Mouse (Mus musculus): Measurements from ENCODE around the gene BC035044. TPM values are rescaled to one million over a fixed set of nuclear protein-coding genes. Genes with fewer than 3 reads are reported as not detected.
"Not testable (repeated sequence)": the region's sequence is repeated elsewhere in the genome, so short reads cannot be mapped to it uniquely, and the experiment has no call there.

Gene BC035044
- polyA plus RNA-seq, 1 experiment from 2014 or later: 0.79 TPM

- WGBS: 62% methylated on average over 6 of the region's 9 CpGs
- Histone ChIP-seq H3K4me3 (no peak overlapping the region), H3K9ac (no peak overlapping the region), H3K36me3 (no peaks in the 10 kb centered on the region), H3K27ac (no peak overlapping the region), H3K9me3 (no peaks in the 10 kb centered on the region), H3K27me3 (no peaks in the 10 kb centered on the region), H3K4me1 (peaks cover 6% of the 10 kb centered on the region; the same call in 1 of the 2 replicates), H3K4me2 (replicated peaks) (no peak overlapping the region)
- ATAC-seq (ENCODE audit: insufficient number of reproducible peaks, insufficient read depth, low FRiP score, low TSS enrichment): no peak
Measured at GRCm38 (mm10) chr6:128845998-128846542, 44.9 kb downstream of the BC035044 start.

GRCm38 (mm10) chr6:128845319-128845979 is 45.5 kb downstream of the BC035044 start:
- ATAC-seq (ENCODE audit: insufficient number of reproducible peaks, insufficient read depth, low FRiP score, low TSS enrichment): no peak
- Histone ChIP-seq H3K9me3 (no peaks in the 10 kb centered on the region), H3K9ac (no peak overlapping the region), H3K4me2 (replicated peaks) (peak overlapping the region; percentile 13; the same call in 1 of the 2 replicates), H3K27ac (no peak overlapping the region), H3K4me1 (peaks cover 6% of the 10 kb centered on the region; the same call in 1 of the 2 replicates), H3K4me3 (no peak overlapping the region), H3K27me3 (no peaks in the 10 kb centered on the region), H3K36me3 (no peaks in the 10 kb centered on the region)
- WGBS: 28% methylated on average over 7 of the region's 7 CpGs

- peak overlapping the region; percentile 54; the same call in 1 of the 2 replicates for H3K4me2 ChIP-seq (replicated peaks)
- 79% methylated on average over 5 of the region's 5 CpGs for WGBS
- H3K4me1 ChIP-seq: peaks cover 8% of the 10 kb centered on the region; the same call in 1 of the 2 replicates
- H3K9ac ChIP-seq: no peak overlapping the region
- H3K27ac ChIP-seq: no peak overlapping the region
- no peaks in the 10 kb centered on the region for H3K36me3 ChIP-seq
- ATAC-seq (ENCODE audit: insufficient number of reproducible peaks, insufficient read depth, low FRiP score, low TSS enrichment): no peak
- no peaks in the 10 kb centered on the region for H3K27me3 ChIP-seq
- no peaks in the 10 kb centered on the region for H3K9me3 ChIP-seq
- peak overlapping the region; percentile 69; the same call in 1 of the 2 replicates for H3K4me3 ChIP-seq
Measured at GRCm38 (mm10) chr6:128844586-128845080, 46.3 kb downstream of the BC035044 start.

GRCm38 (mm10) chr6:128844131-128844530 is 46.8 kb downstream of the BC035044 start:
- Histone ChIP-seq H3K36me3 (no peaks in the 10 kb centered on the region), H3K9me3 (no peaks in the 10 kb centered on the region), H3K4me2 (replicated peaks) (peak overlapping the region; percentile 54), H3K27me3 (no peaks in the 10 kb centered on the region), H3K4me3 (peak overlapping the region; percentile 69), H3K27ac (0 out of 2 replicates have a peak overlapping the region, but pooled peaks have one; percentile 20), H3K4me1 (peaks cover 9% of the 10 kb centered on the region; the same call in 1 of the 2 replicates), H3K9ac (no peak overlapping the region)
- 29% methylated on average over 8 of the region's 8 CpGs for WGBS
- no peak for ATAC-seq (ENCODE audit: insufficient number of reproducible peaks, insufficient read depth, low FRiP score, low TSS enrichment)

GRCm38 (mm10) chr6:128843479-128843992 is 47.4 kb downstream of the BC035044 start:
- ATAC-seq (ENCODE audit: insufficient number of reproducible peaks, insufficient read depth, low FRiP score, low TSS enrichment): no peak; the same call in 1 of the 2 replicates
- H3K27ac ChIP-seq: peak overlapping the region; percentile 93
- under 1% methylated on average over 22 of the region's 22 CpGs for WGBS
- no peaks in the 10 kb centered on the region for H3K27me3 ChIP-seq
- no peaks in the 10 kb centered on the region for H3K36me3 ChIP-seq
- H3K4me3 ChIP-seq: peak overlapping the region; percentile 69
- H3K4me2 ChIP-seq (replicated peaks): peak overlapping the region; percentile 54
- H3K9me3 ChIP-seq: no peaks in the 10 kb centered on the region
- peaks cover 9% of the 10 kb centered on the region; the same call in 1 of the 2 replicates for H3K4me1 ChIP-seq
- peak overlapping the region; percentile 59 for H3K9ac ChIP-seq

- Histone ChIP-seq H3K4me1 (peaks cover 9% of the 10 kb centered on the region; the same call in 1 of the 2 replicates), H3K27ac (peak overlapping the region; percentile 93), H3K9me3 (no peaks in the 10 kb centered on the region), H3K4me2 (replicated peaks) (peak overlapping the region; percentile 54), H3K27me3 (no peaks in the 10 kb centered on the region), H3K4me3 (peak overlapping the region; percentile 69), H3K36me3 (no peaks in the 10 kb centered on the region), H3K9ac (peak overlapping the region; percentile 65)
- under 1% methylated on average over 44 of the region's 44 CpGs for WGBS
- ATAC-seq (ENCODE audit: insufficient number of reproducible peaks, insufficient read depth, low FRiP score, low TSS enrichment): peak; percentile 74
Measured at GRCm38 (mm10) chr6:128842945-128843478, 47.9 kb downstream of the BC035044 start.

- H3K4me2 ChIP-seq (replicated peaks): peak overlapping the region; percentile 54
- H3K4me3 ChIP-seq: peak overlapping the region; percentile 69
- H3K27ac ChIP-seq: peak overlapping the region; percentile 93
- H3K27me3 ChIP-seq: no peaks in the 10 kb centered on the region
- H3K4me1 ChIP-seq: peaks cover 9% of the 10 kb centered on the region; the same call in 1 of the 2 replicates
- H3K9me3 ChIP-seq: no peaks in the 10 kb centered on the region
- WGBS: 0% methylated on average over 20 of the region's 20 CpGs
- no peaks in the 10 kb centered on the region for H3K36me3 ChIP-seq
- no peak for ATAC-seq (ENCODE audit: insufficient number of reproducible peaks, insufficient read depth, low FRiP score, low TSS enrichment)
- peak overlapping the region; percentile 65 for H3K9ac ChIP-seq
Measured at GRCm38 (mm10) chr6:128842356-128842944, 48.5 kb downstream of the BC035044 start.

GRCm38 (mm10) chr6:128841327-128842089 is 49.4 kb downstream of the BC035044 start:
- Histone ChIP-seq H3K4me3 (peak overlapping the region; percentile 69), H3K9me3 (no peaks in the 10 kb centered on the region), H3K27me3 (no peaks in the 10 kb centered on the region), H3K27ac (0 out of 2 replicates have a peak overlapping the region, but pooled peaks have one; percentile 93), H3K36me3 (no peaks in the 10 kb centered on the region), H3K4me2 (replicated peaks) (peak overlapping the region; percentile 54), H3K4me1 (peaks cover 9% of the 10 kb centered on the region; the same call in 1 of the 2 replicates), H3K9ac (0 out of 2 replicates have a peak overlapping the region, but pooled peaks have one; percentile 65)
- ATAC-seq (ENCODE audit: insufficient number of reproducible peaks, insufficient read depth, low FRiP score, low TSS enrichment): no peak
- whole genome bisulfite sequencing: 42% methylated on average over 4 of the region's 4 CpGs

- H3K9ac ChIP-seq; H3K4me2 ChIP-seq (replicated peaks); H3K36me3 ChIP-seq; H3K27me3 ChIP-seq; H3K9me3 ChIP-seq; H3K27ac ChIP-seq; H3K4me1 ChIP-seq; ATAC-seq (ENCODE audit: insufficient number of reproducible peaks, insufficient read depth, low FRiP score, low TSS enrichment); H3K4me3 ChIP-seq: not testable (repeated sequence)
- WGBS: 80% methylated on average over 3 of the region's 3 CpGs
Measured at GRCm38 (mm10) chr6:128840669-128841068, 50.3 kb downstream of the BC035044 start.

GRCm38 (mm10) chr6:128839921-128840320 is 51.0 kb downstream of the BC035044 start:
- Histone ChIP-seq H3K9ac (peak overlapping the region; percentile 45; the same call in 1 of the 2 replicates), H3K27me3 (no peaks in the 10 kb centered on the region), H3K9me3 (no peaks in the 10 kb centered on the region), H3K4me3 (peak overlapping the region; percentile 76), H3K27ac (no peak overlapping the region), H3K36me3 (no peaks in the 10 kb centered on the region), H3K4me2 (replicated peaks) (peak overlapping the region; percentile 54), H3K4me1 (peaks cover 9% of the 10 kb centered on the region; the same call in 1 of the 2 replicates)
- WGBS: 62% methylated on average over 7 of the region's 7 CpGs
- no peak for ATAC-seq (ENCODE audit: insufficient number of reproducible peaks, insufficient read depth, low FRiP score, low TSS enrichment)
